Mouse (Mus musculus): ENCODE measurements around the gene Kl.
A peak's percentile ranks its signal among the peaks of the same experiment; 100 is the strongest.

Gene Kl

GRCm38 (mm10) chr5:150952328-150952668 lies at the start of gene Kl:
TSS of gene Kl (plus strand) at chr5:150952607.
- DNase-seq, result no peak

GRCm38 (mm10) chr5:150906053-150907040 lies 46.1 kb upstream of the Kl start:
- DNase-seq, result no peak

- DNase-seq, result no peak
Observed at GRCm38 (mm10) chr5:150912156-150912555, 40.3 kb upstream of the Kl start.

- DNase-seq, result peak; percentile 5
Observed at GRCm38 (mm10) chr5:150912656-150913055, 39.8 kb upstream of the Kl start.

- no peak for DNase-seq
Observed at GRCm38 (mm10) chr5:150915080-150916055, 37.0 kb upstream of the Kl start.

- no peak for DNase-seq
Observed at GRCm38 (mm10) chr5:150917131-150917858, 35.1 kb upstream of the Kl start.

GRCm38 (mm10) chr5:150918599-150918998 lies 33.8 kb upstream of the Kl start:
- no peak for DNase-seq

- DNase-seq, result no peak
Observed at GRCm38 (mm10) chr5:150919269-150919668, 33.1 kb upstream of the Kl start.

- DNase-seq, result no peak
Observed at GRCm38 (mm10) chr5:150919961-150920360, 32.4 kb upstream of the Kl start.

GRCm38 (mm10) chr5:150929406-150929805 lies 23.0 kb upstream of the Kl start:
- no peak for DNase-seq

GRCm38 (mm10) chr5:150932596-150932995 lies 19.8 kb upstream of the Kl start:
- DNase-seq, result no peak

- peak; percentile 6 for DNase-seq
Observed at GRCm38 (mm10) chr5:150936213-150936612, 16.2 kb upstream of the Kl start.

GRCm38 (mm10) chr5:150936807-150937206 lies 15.6 kb upstream of the Kl start:
- DNase-seq, result peak; percentile 22

- DNase-seq, result no peak
Observed at GRCm38 (mm10) chr5:150937501-150937900, 14.9 kb upstream of the Kl start.

- DNase-seq, result no peak
Observed at GRCm38 (mm10) chr5:150945576-150945975, 6.8 kb upstream of the Kl start.

GRCm38 (mm10) chr5:150949131-150949530 lies 3.3 kb upstream of the Kl start:
- no peak for DNase-seq

GRCm38 (mm10) chr5:150951325-150951724 lies 1.1 kb upstream of the Kl start:
- no peak for DNase-seq

- peak; percentile 6 for DNase-seq
Observed at GRCm38 (mm10) chr5:150952669-150953521, 488 bp downstream of the Kl start.

GRCm38 (mm10) chr5:150954791-150955190 lies 2.4 kb downstream of the Kl start:
- DNase-seq, result no peak

GRCm38 (mm10) chr5:150959861-150960260 lies 7.5 kb downstream of the Kl start:
- no peak for DNase-seq

GRCm38 (mm10) chr5:150961615-150962014 lies 9.2 kb downstream of the Kl start:
- no peak for DNase-seq

- DNase-seq, result no peak
Observed at GRCm38 (mm10) chr5:150962756-150963155, 10.3 kb downstream of the Kl start.

Measured in lung, postnatal 36 days (tissue).